9 mouse cellular contexts compared by ENCODE assay signal in genomic region chr3:55241730-55242421, GRCm38 (mm10). TPM values are rescaled to one million over a fixed set of nuclear protein-coding genes. Genes with fewer than 3 reads are reported as not detected.
A peak's percentile ranks its signal among the peaks of the same experiment; 100 is the strongest.
DNase-seq lines count a peak whose midpoint lies in the region; ATAC-seq and TF ChIP-seq lines count a peak whose summit lies in the region.
"Had no signal": no experiment of that assay in that cellular context is flagged by ENCODE, and none has a peak within 500 bp of the region (broad histone marks: within the 10 kb centered on the region; RNA-seq: fewer than 3 reads in every experiment).

Gene Dclk1 (plus strand): TSS chr3:55242364.

- WGBS in cerebellum, adult 2 months: 35% methylated on average over 10 of the region's 10 CpGs
- 34% methylated on average over 10 of the region's 10 CpGs for whole genome bisulfite sequencing in embryonic facial prominence, embryonic 11.5 days
- WGBS in heart, embryonic 11.5 days (ENCODE audit: insufficient replicate concordance): 32% methylated on average over 10 of the region's 10 CpGs
- 33% methylated on average over 10 of the region's 10 CpGs for WGBS in midbrain, embryonic 12.5 days

- 0 out of 2 replicates have a peak, but pooled peaks cover 3% of the 10 kb centered on the region for H3K4me1 ChIP-seq in cerebellum, adult 2 months (ENCODE audit: control insufficient read depth, insufficient read depth, low read length)
- no peaks in the 10 kb centered on the region for H3K4me1 ChIP-seq in embryonic facial prominence, embryonic 11.5 days (ENCODE audit: control insufficient read depth, insufficient read depth, low read length)
- H3K4me1 ChIP-seq in heart, embryonic 11.5 days (ENCODE audit: control insufficient read depth, insufficient read depth, low read length): peaks cover 2% of the 10 kb centered on the region; the same call in 1 of the 2 replicates
- H3K4me1 ChIP-seq in midbrain, embryonic 12.5 days: peaks cover 19% of the 10 kb centered on the region

- intact Hi-C loops in left cerebral cortex, postnatal 14 days (cut with DNase I): loop anchor here (2.0 kb wide), 1 partner anchor 111 kb away; no protein-coding TSS in a partner anchor

- peak within 1 kb of the TSS; percentile 76 for H3K9ac ChIP-seq in embryonic facial prominence, embryonic 11.5 days (replicated peaks; ENCODE audit: low read length)
- peak within 1 kb of the TSS; percentile 66 for H3K9ac ChIP-seq in heart, embryonic 11.5 days (ENCODE audit: low read depth, low read length)
- H3K9ac ChIP-seq in midbrain, embryonic 12.5 days (replicated peaks): peak within 1 kb of the TSS; percentile 97

- H3K36me3 ChIP-seq in embryonic facial prominence, embryonic 11.5 days (replicated peaks; ENCODE audit: control insufficient read depth, insufficient read depth, low read depth, low read length): no peaks in the 10 kb centered on the region
- H3K36me3 ChIP-seq in heart, embryonic 11.5 days (ENCODE audit: control insufficient read depth, insufficient read depth, low read length): no peaks in the 10 kb centered on the region
- peaks cover under 1% of the 10 kb centered on the region; the same call in 1 of the 2 replicates for H3K36me3 ChIP-seq in midbrain, embryonic 12.5 days

- TF ChIP-seq POLR2A in cerebellum, adult 2 months (IDR thresholded peaks at IDR 0.05; ENCODE audit: borderline replicate concordance, insufficient read depth, low read length): no peak

- peak within 1 kb of the TSS; percentile 41 for H3K4me3 ChIP-seq in cerebellum, adult 2 months (replicated peaks; ENCODE audit: insufficient read depth, low read depth, low read length)
- H3K4me3 ChIP-seq in embryonic facial prominence, embryonic 11.5 days (ENCODE audit: low read depth, low read length): peak within 1 kb of the TSS; percentile 67
- peak within 1 kb of the TSS; percentile 54 for H3K4me3 ChIP-seq in heart, embryonic 11.5 days (ENCODE audit: low read depth, low read length)
- H3K4me3 ChIP-seq in midbrain, embryonic 12.5 days: peak within 1 kb of the TSS; percentile 80

- ATAC-seq in embryonic facial prominence, embryonic 11.5 days (replicated peaks; ENCODE audit: insufficient number of reproducible peaks, low FRiP score, low TSS enrichment, low read depth): no peak
- no peak for ATAC-seq in heart, embryonic 11.5 days (replicated peaks; ENCODE audit: insufficient number of reproducible peaks, low FRiP score, low TSS enrichment)
- no peak; the same call in 1 of the 2 replicates for ATAC-seq in midbrain, embryonic 12.5 days (ENCODE audit: low FRiP score, low read depth)
- ATAC-seq in monocyte, adult 5-6 weeks (replicated peaks; ENCODE audit: insufficient number of reproducible peaks, low FRiP score, low TSS enrichment, poor library complexity, severe bottlenecking): no peak

- peak within 1 kb of the TSS; percentile 95 for H3K4me2 ChIP-seq in embryonic facial prominence, embryonic 11.5 days (ENCODE audit: low read depth, low read length)
- H3K4me2 ChIP-seq in heart, embryonic 11.5 days: peak within 1 kb of the TSS; percentile 98
- H3K4me2 ChIP-seq in midbrain, embryonic 12.5 days (replicated peaks): peak within 1 kb of the TSS; percentile 73

- DNase-seq in cerebellum, adult 2 months: no peak
- no peak for DNase-seq in cerebellum, postnatal 14 days
- DNase-seq in embryonic facial prominence, embryonic 11.5 days (ENCODE audit: low spot score): no peak
- no peak for DNase-seq in left cerebral cortex, postnatal 14 days (ENCODE audit: low spot score in 2 of 2)
- DNase-seq in right cerebral cortex, postnatal 14 days: no peak

- no peaks in the 10 kb centered on the region; the same call in 1 of the 2 replicates for H3K27me3 ChIP-seq in cerebellum, adult 2 months (ENCODE audit: control insufficient read depth, insufficient read depth, low read length)
- no peaks in the 10 kb centered on the region for H3K27me3 ChIP-seq in embryonic facial prominence, embryonic 11.5 days (ENCODE audit: control insufficient read depth, insufficient read depth, low read length)
- H3K27me3 ChIP-seq in heart, embryonic 11.5 days (ENCODE audit: control insufficient read depth, insufficient read depth, low read length): peaks cover 13% of the 10 kb centered on the region
- 0 out of 2 replicates have a peak, but pooled peaks cover 4% of the 10 kb centered on the region for H3K27me3 ChIP-seq in midbrain, embryonic 12.5 days

- H3K9me3 ChIP-seq in embryonic facial prominence, embryonic 11.5 days (replicated peaks; ENCODE audit: control insufficient read depth, low read length): no peaks in the 10 kb centered on the region
- no peaks in the 10 kb centered on the region for H3K9me3 ChIP-seq in heart, embryonic 11.5 days (replicated peaks; ENCODE audit: control insufficient read depth, low read length)
- H3K9me3 ChIP-seq in midbrain, embryonic 12.5 days: no peaks in the 10 kb centered on the region

- TF ChIP-seq CTCF in cerebellum, adult 2 months (IDR thresholded peaks at IDR 0.05; ENCODE audit: borderline replicate concordance, insufficient read depth, low read depth, low read length): no peak

- H3K27ac ChIP-seq in cerebellum, adult 2 months (ENCODE audit: insufficient read depth, low read length): no peak within 1 kb of the TSS
- H3K27ac ChIP-seq in embryonic facial prominence, embryonic 11.5 days (replicated peaks; ENCODE audit: low read depth, low read length): peak within 1 kb of the TSS; percentile 66; the same call in 1 of the 2 replicates
- H3K27ac ChIP-seq in heart, embryonic 11.5 days (ENCODE audit: low read depth, low read length): no peak within 1 kb of the TSS
- H3K27ac ChIP-seq in midbrain, embryonic 12.5 days (replicated peaks): peak within 1 kb of the TSS; percentile 98

RNA-seq across cellular contexts. Expression of gene Dclk1, which starts in this region (rescaled TPM):
- polyA plus RNA-seq in cerebellum, adult 2 months (2012; rRNA removed): 125 and 145 TPM in 2 replicates
- 32.9 and 37.8 TPM in 2 replicates for polyA plus RNA-seq in embryonic facial prominence, embryonic 11.5 days (2014; fragmentation: Nextera tagmentation; extraction: Ambion mirVana)
- 4.7 and 5.5 TPM in 2 replicates for polyA plus RNA-seq in heart, embryonic 11.5 days (2014; fragmentation: Nextera tagmentation; extraction: Ambion mirVana)
- 1,000 to 10,000 TPM; 1,062 to 1,119 TPM for total RNA-seq in left cerebral cortex, postnatal 14 days (2021)
- 157 and 165 TPM in 2 replicates for polyA plus RNA-seq in midbrain, embryonic 12.5 days (2016; fragmentation: Nextera tagmentation; extraction: Ambion mirVana)
- not detected in 3 replicates for total RNA-seq in monocyte, adult 5-6 weeks (2017)
- total RNA-seq: hematopoietic stem cell, adult 5-6 weeks had no signal

Comparison
In these comparisons a context has a peak if more than half of its experiments do, and no peak if none do; other contexts are left out.
1. RNA of gene Dclk1 (total RNA-seq): 1,062 to 1,119 TPM in left cerebral cortex, postnatal 14 days; not detected in monocyte, adult 5-6 weeks; every median in the first group is over 1,000 times any median in the second.
2. H3K27ac ChIP-seq: peak in embryonic facial prominence, embryonic 11.5 days (single experiment) and midbrain, embryonic 12.5 days (single experiment); none in cerebellum, adult 2 months (single experiment) and heart, embryonic 11.5 days (single experiment).
3. Peak in every context shown above with its lines, with median percentiles within 50 percentile points of each other: H3K4me3 ChIP-seq, H3K4me2 ChIP-seq and H3K9ac ChIP-seq.